Mouse (Mus musculus) embryonic facial prominence, embryonic 14.5 days (tissue): ENCODE measurements at regions not wholly inside any gene's neighbourhood (a gene's known extent, or its start where the extent isn't known, plus 50 kb on each side); places are given as distances from the start of the nearest gene placed in this dataset.

Experiments used
- ATAC-seq: fragments of 200-750 bp; cut with Nextera tagmentation; 2 replicates; pipeline ENCODE4 v1.8.0; 2017; ENCODE audit warnings: low read depth, moderate number of reproducible peaks, moderate TSS enrichment
- DNase-seq: peaks from one replicate; pipeline ENCODE4 v3.0.0-alpha.2; 2015; ENCODE audit warnings: low spot score
- H3K27ac ChIP-seq: fragments of 300-500 bp; sonication (generic); replicated peaks from 2 replicates; pipeline ENCODE4 v1.5.1; 2014; ENCODE audit warnings: low read depth, mild to moderate bottlenecking, low read length, moderate library complexity
- H3K27me3 ChIP-seq: fragments of 300-500 bp; sonication (generic); replicated peaks from 2 replicates; pipeline ENCODE4 v1.6.1; 2014; ENCODE audit warnings: low read length; ENCODE audit not compliant: control insufficient read depth, insufficient read depth
- H3K36me3 ChIP-seq: fragments of 300-500 bp; sonication (generic); 2 replicates; pipeline ENCODE4 v1.6.1; 2014; ENCODE audit warnings: low read length, mixed read lengths; ENCODE audit not compliant: control insufficient read depth, insufficient read depth
- H3K4me1 ChIP-seq: fragments of 300-500 bp; sonication (generic); 2 replicates; pipeline ENCODE4 v1.6.1; 2014; ENCODE audit warnings: antibody characterized with exemption, low read length; ENCODE audit not compliant: control insufficient read depth, insufficient read depth
- H3K4me2 ChIP-seq: fragments of 300-500 bp; sonication (generic); 2 replicates; pipeline ENCODE4 v1.6.1; 2014; ENCODE audit warnings: low read depth, mild to moderate bottlenecking, low read length, moderate library complexity, mixed read lengths
- H3K4me3 ChIP-seq: fragments of 300-500 bp; sonication (generic); 2 replicates; pipeline ENCODE4 v1.5.1; 2014; ENCODE audit warnings: low read depth, mild to moderate bottlenecking, low read length
- H3K9ac ChIP-seq: fragments of 300-500 bp; sonication (generic); 2 replicates; pipeline ENCODE4 v1.6.1; 2014; ENCODE audit warnings: low read depth, mild to moderate bottlenecking, low read length, moderate library complexity, mixed read lengths
- H3K9me3 ChIP-seq: fragments of 300-500 bp; sonication (generic); 2 replicates; pipeline ENCODE4 v1.6.1; 2016; ENCODE audit warnings: low read length; ENCODE audit not compliant: control insufficient read depth
- WGBS: fragments of 180-500 bp; shearing (Covaris S2); extraction: QIAGEN DNeasy Blood & Tissue Kit; methylation state at CpG from one replicate; pipeline ENCODE4 v1.1.7; 2014; 5-methylcytosine and 5-hydroxymethylcytosine counted together

DNA sequence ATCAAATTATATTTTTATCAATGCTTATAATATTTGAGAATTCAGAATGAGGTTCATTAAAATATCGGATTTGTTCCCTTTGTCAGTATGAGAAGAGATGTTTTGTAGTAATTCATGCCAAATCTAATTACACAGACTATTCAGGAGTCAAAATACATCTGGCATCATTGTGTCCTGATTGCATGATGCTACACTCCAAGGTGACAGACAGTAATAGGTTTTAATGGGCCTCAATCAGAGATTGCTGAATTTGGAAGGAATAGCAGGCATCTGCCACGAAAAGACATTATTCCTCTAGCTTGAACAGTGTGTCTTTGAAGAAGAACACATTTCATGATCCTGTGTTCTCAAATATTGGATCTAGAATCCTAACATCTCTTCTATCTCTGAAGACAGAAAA, 1177.2 kb downstream of the Pcdh18 start:
- Histone ChIP-seq H3K9me3 (no peaks in the 10 kb centered on the region), H3K4me1 (no peaks in the 10 kb centered on the region), H3K9ac (no peak overlapping the region), H3K4me2 (no peak overlapping the region), H3K27me3 (no peaks in the 10 kb centered on the region), H3K36me3 (no peaks in the 10 kb centered on the region), H3K27ac (no peak overlapping the region), H3K4me3 (no peak overlapping the region)
- DNase-seq: no peak
- ATAC-seq: no peak
- 70% methylated on average over 2 of the region's 2 CpGs for WGBS

- no peak for DNase-seq
- WGBS: 41% methylated on average over 1 of the region's 1 CpGs
Measured at GRCm38 (mm10) chr3:48579229-48579628, 1177.9 kb downstream of the Pcdh18 start.

DNA sequence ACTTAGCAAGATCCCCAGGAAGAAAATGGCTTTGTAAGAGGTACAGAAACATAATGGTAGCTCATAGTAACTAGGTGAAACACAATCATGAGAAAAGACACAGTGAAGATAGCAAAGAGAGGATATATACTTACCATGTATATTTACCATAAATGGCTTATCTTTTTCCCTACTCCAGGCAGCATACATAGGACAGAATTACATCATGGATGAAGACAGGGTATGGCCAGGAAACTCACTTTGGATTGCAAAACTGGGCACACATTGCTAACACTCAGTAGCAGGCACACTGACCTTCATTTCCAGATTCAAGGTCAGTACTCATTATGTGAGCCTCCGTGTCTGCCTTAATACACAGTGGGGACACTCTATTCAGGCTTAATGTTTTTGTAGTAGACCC, 1210.5 kb downstream of the Pcdh18 start:
- 81% methylated on average over 1 of the region's 1 CpGs for WGBS
- ATAC-seq (no peak), DNase-seq (no peak)
- no peak overlapping the region for H3K4me3 ChIP-seq
- no peaks in the 10 kb centered on the region for H3K27me3 ChIP-seq
- no peak overlapping the region for H3K9ac ChIP-seq
- no peaks in the 10 kb centered on the region for H3K4me1 ChIP-seq
- H3K9me3 ChIP-seq: no peaks in the 10 kb centered on the region
- no peaks in the 10 kb centered on the region for H3K36me3 ChIP-seq
- no peak overlapping the region for H3K27ac ChIP-seq
- H3K4me2 ChIP-seq: no peak overlapping the region

More at GRCm38 (mm10) chr3:48579229-48579628, 1177.9 kb downstream of the Pcdh18 start:
- no peaks in the 10 kb centered on the region for H3K36me3 ChIP-seq
- H3K27ac ChIP-seq: no peak overlapping the region
- no peak overlapping the region for H3K4me2 ChIP-seq
- no peaks in the 10 kb centered on the region for H3K27me3 ChIP-seq
- H3K9me3 ChIP-seq: no peaks in the 10 kb centered on the region
- no peak overlapping the region for H3K9ac ChIP-seq
- no peak for ATAC-seq
- H3K4me1 ChIP-seq: no peaks in the 10 kb centered on the region
- H3K4me3 ChIP-seq: no peak overlapping the region

DNA sequence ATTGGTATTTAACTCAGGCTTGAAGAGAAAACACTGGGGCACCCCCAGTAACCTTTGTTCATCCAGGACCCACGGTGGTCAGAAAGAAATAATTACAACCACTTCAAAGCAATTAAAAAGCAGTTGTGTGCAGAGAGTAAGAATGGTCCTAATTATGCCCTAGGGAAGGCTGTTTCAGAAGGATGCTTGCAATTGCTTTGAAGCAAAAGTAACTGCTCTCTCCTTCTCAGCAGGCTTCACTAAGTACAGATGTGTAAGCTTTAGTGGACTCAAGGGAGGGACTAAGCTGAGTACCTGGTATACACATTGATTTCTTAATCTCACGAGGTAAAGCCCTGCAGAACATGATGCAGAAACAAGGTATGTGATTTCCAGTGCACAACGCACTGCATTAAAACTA, 1242.1 kb downstream of the Pcdh18 start:
- no peak overlapping the region for H3K9ac ChIP-seq
- DNase-seq: peak; percentile 38
- no peak overlapping the region for H3K4me2 ChIP-seq
- peak; percentile 50; the same call in 1 of the 2 replicates for ATAC-seq
- no peaks in the 10 kb centered on the region for H3K9me3 ChIP-seq
- H3K27ac ChIP-seq: no peak overlapping the region
- H3K36me3 ChIP-seq: no peaks in the 10 kb centered on the region
- H3K4me3 ChIP-seq: no peak overlapping the region
- WGBS: 10% methylated on average over 3 of the region's 3 CpGs
- 0 out of 2 replicates have a peak, but pooled peaks cover 4% of the 10 kb centered on the region for H3K4me1 ChIP-seq
- H3K27me3 ChIP-seq: no peaks in the 10 kb centered on the region

DNA sequence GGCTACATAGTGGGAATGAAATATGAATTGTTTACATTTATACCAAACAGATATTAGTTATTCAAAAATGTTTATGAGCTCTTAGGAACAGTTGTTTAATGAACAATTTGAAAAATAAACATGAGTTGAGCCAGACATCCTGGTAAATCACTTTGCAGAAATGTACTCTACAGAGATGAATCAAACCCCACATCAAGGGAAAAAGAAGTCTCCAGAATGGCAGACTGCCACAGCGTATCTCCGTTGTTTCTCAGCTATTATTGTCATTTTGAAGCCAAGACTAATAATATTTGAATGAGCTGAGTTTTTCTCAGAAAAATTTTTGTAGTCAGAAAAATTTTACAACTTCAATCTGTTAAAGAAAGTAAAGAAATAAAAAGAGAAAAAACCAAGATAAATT, 1253.1 kb downstream of the Pcdh18 start:
- 72% methylated on average over 2 of the region's 2 CpGs for WGBS
- H3K4me1 ChIP-seq: no peaks in the 10 kb centered on the region
- H3K27ac ChIP-seq: no peak overlapping the region
- H3K4me3 ChIP-seq: no peak overlapping the region
- H3K9me3 ChIP-seq: no peaks in the 10 kb centered on the region
- H3K9ac ChIP-seq: no peak overlapping the region
- H3K4me2 ChIP-seq: no peak overlapping the region
- no peaks in the 10 kb centered on the region for H3K27me3 ChIP-seq
- ATAC-seq (no peak), DNase-seq (no peak)
- H3K36me3 ChIP-seq: no peaks in the 10 kb centered on the region

DNA sequence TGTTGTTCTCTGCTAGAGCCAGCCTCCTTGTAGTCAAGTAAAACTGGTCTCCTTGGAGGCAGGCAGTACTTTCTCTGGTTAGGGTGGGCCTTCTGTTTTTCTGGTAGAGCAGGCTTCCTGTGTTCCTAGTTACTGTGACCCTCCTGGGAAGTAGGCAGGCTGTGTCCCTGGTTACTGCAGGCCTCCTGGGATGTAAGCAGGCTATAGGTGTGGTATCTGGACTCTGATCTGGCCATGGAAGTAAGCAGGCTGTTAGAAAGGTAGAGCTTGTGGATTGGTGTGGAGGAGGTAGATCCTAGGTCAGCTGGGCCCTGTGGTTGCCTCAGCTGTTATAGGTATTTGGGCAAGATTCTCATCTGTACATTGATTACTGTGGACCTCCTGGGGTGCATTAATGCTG, 1292.4 kb downstream of the Pcdh18 start:
- no peaks in the 10 kb centered on the region for H3K27me3 ChIP-seq
- H3K4me1 ChIP-seq: no peaks in the 10 kb centered on the region
- DNase-seq: no peak
- H3K4me2 ChIP-seq: no peak overlapping the region
- no peak overlapping the region for H3K27ac ChIP-seq
- no peaks in the 10 kb centered on the region for H3K9me3 ChIP-seq
- H3K36me3 ChIP-seq: no peaks in the 10 kb centered on the region
- no peak overlapping the region for H3K4me3 ChIP-seq
- H3K9ac ChIP-seq: no peak overlapping the region
- ATAC-seq: no peak

DNA sequence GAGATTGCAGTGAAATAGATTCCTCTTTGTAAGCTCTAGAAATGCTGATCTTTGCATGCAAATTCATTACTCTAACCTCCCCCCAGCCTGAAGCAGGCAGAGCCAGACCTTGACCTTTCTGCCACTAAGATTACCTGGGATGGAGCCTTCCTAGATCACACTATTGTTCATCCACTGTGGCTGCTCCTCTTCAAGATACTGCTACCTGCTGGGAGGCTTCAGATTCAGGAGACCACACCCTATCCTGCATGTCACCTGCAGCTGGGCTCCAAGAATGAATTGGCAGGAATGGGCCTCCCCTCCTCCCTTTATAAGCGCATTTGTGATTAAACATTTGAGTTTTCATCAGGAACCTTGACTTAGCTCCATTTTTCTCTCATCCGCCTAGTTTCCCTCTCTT, 1315.2 kb downstream of the Pcdh18 start:
- 86% methylated on average over 2 of the region's 2 CpGs for WGBS
- Histone ChIP-seq H3K27me3 (no peaks in the 10 kb centered on the region), H3K27ac (no peak overlapping the region)

GRCm38 (mm10) chr3:48429406-48430033, 1327.6 kb downstream of the Pcdh18 start:
- 77% methylated on average over 2 of the region's 2 CpGs for WGBS
- DNase-seq (no peak), ATAC-seq (no peak)
- Histone ChIP-seq H3K27ac (no peak overlapping the region), H3K4me1 (no peaks in the 10 kb centered on the region), H3K27me3 (no peaks in the 10 kb centered on the region), H3K4me2 (no peak overlapping the region), H3K9ac (no peak overlapping the region), H3K9me3 (no peaks in the 10 kb centered on the region), H3K36me3 (no peaks in the 10 kb centered on the region), H3K4me3 (no peak overlapping the region)

More for the DNA sequence above, 1315.2 kb downstream of the Pcdh18 start:
- ATAC-seq: no peak
- H3K4me2 ChIP-seq: no peak overlapping the region
- no peak overlapping the region for H3K9ac ChIP-seq
- H3K4me1 ChIP-seq: no peaks in the 10 kb centered on the region
- no peaks in the 10 kb centered on the region for H3K9me3 ChIP-seq
- DNase-seq: no peak
- no peaks in the 10 kb centered on the region for H3K36me3 ChIP-seq
- no peak overlapping the region for H3K4me3 ChIP-seq

DNA sequence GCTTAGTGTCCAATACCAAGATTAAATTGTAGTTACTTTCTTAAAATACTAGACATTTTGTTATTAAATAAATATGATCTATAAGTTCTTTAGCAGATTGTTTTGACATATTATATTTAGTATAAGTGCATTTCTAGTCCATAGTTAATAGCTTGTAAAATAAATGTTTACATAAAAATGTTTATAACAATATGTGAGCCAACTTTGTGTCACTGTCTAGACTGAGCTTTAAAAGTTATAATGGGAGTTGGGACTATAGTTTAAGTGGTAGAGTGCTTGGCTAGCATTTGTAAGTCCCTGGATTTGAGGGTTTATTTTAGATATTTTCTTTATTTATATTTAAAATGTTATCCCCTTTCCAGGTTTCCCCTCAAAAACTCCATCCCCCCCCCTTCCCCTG, 1367.3 kb downstream of the Pcdh18 start:
- ATAC-seq (no peak), DNase-seq (no peak)
- no peak overlapping the region for H3K4me2 ChIP-seq
- H3K4me1 ChIP-seq: no peaks in the 10 kb centered on the region
- no peak overlapping the region for H3K4me3 ChIP-seq
- H3K9ac ChIP-seq: no peak overlapping the region
- no peaks in the 10 kb centered on the region for H3K36me3 ChIP-seq
- H3K27ac ChIP-seq: no peak overlapping the region
- no peaks in the 10 kb centered on the region for H3K27me3 ChIP-seq
- no peaks in the 10 kb centered on the region for H3K9me3 ChIP-seq
